Mouse (Mus musculus) thymus, postnatal 4 days (tissue): ENCODE results near the gene Tmem156.
A peak's percentile ranks its signal among the peaks of the same experiment; 100 is the strongest.

ENCODE experiments used
- DNase-seq: peaks from one replicate; pipeline ENCODE4 v3.0.0; 2021

The Tmem156 gene

DNA sequence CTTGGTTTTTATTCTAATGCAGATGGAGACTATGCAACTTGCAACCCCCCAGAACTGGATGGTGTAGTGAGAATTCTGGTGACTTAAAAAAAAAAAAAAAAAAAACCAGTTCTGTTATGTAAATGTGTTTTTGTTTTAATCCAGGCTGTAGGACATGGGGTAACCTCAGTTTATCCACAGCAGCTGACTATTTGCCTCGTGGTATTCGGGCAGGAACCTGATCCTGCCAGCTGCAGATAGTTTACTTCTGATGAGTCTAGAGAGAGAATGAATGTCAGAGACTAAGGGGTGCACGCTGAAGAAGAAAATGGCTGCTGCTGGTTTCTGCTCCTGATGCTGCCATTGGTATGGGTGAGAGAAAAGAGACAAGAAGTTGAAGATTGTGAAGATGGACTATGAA is 4.2 kb upstream of the Tmem156 start:
- DNase-seq = no peak

DNA sequence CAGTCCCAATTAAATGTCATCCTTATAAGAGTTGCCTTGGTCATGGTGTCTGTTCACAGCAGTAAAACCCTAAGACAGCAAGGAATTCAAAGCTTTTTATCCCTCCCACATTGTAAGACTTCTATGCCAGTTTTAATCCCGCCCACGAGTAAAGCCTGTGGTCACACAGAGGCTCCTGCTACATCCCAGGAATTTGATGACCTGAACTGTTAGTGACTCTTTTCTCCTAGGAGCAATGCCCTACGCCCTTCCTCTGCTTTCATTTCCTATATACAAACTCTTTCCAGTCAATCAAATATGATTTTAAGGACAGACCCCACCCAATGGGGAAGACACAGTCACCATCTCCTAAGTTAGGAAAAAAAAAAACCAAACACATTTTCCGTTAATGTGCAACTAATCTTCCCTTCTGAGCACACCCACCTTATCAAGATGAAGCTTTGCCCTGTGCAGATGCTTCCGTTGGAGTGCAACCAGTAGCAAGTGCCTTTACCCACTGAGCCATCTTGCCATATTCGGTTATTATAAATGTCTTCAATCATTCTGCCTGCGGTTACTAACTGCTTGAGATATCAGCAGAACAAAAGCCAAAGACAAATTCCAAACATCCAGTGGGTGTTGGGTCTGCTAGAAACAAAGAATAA is 3.1 kb upstream of the Tmem156 start:
- DNase-seq = no peak

DNA sequence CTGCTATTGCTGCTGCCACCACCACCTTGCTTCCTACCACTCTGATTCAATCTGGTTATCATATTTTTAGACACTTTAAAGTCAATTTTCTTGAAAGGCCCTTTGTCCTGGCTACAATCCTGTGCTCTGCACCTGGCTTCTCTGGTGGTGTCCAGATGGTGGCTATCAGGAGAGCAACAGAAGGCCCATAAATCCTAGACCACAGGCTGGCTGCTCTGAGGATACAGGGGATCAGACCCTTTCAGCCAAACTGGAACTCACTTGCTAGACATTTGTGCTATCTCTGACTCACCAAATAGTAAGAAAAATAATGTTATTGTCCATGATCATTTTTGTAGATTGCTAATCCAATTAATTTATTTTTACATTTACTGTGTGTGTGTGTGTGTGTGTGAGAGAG is 1.8 kb upstream of the Tmem156 start:
- DNase-seq = no peak

DNA sequence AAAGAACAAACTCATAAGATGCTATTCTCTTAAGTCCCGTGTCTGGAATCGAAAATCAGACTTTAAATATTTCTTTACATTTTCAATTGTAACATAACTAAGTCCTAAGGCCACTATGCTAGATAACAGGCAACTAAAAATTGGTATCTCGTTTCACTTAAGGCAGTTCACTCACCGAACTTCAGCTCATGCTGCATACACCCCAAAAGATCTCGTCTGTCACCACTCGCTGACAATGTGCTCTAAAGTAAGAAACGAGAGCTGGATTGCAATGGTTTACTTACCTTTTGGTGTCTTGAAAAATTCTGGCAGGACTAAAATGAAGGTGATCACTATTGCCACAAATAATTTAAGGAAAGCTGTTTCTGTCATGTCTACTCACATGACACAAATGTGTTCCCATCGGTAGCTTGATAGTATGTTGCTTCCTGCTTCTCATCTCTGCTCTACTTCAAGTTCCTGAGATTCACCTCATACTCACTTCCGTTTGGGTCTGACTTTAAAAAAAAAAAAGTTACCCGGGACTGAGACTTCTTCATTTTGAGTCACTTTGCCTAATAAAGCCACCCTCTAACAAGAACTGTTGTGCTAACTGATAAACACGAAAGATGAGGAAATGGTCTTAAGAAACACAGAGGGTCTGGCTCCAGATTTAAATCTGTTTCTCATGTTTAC is 611 bp downstream of the Tmem156 start:
- DNase-seq = no peak

DNA sequence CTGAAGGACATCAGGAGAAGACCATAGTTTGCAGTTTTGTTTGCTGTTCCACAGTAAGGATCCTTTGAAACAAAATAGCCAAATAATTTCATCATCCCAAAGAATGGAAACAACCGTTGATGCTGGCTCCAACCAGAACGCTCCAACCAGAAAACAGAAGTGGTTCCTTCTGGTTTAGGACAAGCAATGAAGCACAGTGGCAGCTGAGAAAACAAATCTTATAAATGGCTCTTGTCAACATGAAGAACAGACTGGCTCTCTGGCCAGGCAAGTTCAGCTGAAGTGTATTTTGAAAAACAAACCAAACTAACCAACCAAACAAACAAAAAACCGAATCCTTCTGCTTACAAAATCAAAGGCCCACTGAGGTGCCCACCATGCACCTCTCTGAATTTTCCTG is 2.2 kb downstream of the Tmem156 start:
- no peak for DNase-seq

DNA sequence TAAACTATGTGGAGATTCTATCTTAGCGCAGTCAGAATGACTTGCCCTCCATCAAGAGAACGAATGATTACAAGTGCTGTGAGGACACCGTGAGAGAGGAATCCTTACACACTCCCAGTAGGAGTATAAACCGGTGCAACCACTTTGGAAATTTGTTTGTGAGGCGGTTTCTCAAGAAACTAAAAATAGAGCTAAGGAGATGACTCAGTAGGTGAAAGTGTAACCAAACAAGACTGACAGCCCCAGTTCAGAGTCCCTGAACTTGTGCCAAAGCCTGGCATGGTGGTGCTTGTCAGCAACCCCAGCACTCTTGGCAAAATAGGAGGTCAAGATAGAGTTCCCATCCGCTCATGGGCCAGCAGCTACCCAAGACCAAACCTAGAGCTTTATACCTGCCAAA is 5.4 kb downstream of the Tmem156 start:
- no peak for DNase-seq

DNA sequence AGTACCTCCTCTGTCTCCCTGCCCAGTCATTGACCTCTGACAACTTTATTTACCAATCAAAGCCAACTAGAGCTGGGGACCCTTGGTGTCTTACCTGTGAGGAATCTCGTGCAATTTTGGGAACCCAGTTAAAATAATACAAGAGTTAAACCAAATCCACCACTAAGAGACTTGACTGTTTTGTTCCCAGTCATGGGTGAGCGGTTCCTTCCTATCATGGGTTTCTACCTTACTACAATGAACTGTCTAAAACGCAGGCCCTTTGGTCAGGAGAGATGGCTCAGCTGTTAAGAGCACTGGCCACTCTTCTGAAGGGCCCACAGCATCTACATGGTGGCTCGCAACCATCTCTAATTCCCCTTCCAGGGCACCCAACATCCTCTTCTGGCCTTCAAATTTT is 10.1 kb downstream of the Tmem156 start:
- DNase-seq = no peak

DNA sequence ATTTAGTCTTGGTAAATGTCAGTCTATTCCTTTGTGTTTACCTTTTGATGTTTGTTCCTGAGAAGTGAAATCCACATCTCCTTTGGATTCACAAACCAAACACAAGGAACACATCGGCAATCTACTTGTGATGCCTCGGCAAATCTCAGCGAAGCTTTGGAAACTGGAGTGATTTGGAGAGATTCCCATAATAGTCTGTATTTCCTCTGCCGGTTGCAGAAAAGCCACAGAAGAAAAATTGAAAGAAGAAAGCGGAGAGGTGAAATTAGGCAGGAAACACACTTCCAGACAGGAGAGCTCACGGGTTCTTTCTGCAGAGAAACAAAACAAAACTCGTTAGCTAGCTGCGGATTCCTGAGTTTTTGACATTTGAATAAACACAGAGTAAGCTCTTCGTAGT is 12.1 kb downstream of the Tmem156 start:
- DNase-seq = no peak

DNA sequence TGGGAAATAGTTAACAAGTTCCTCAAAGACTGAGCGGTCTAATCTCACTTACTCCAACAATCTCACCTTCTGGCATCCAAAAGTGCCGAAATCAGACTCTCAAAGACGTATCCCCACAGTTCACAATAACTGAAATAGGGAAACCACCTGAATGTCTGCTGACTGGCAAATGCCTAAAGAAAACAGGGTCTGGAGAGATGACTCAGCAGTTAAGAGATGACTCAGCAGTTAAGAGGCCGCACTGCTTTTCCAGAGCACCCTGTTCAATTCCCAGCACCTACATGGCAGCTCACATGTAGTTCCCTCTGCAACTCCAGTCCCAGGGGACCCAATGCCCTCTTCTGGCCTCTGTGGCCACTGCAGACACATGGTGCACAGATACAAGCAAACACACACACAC is 13.9 kb downstream of the Tmem156 start:
- DNase-seq = no peak

DNA sequence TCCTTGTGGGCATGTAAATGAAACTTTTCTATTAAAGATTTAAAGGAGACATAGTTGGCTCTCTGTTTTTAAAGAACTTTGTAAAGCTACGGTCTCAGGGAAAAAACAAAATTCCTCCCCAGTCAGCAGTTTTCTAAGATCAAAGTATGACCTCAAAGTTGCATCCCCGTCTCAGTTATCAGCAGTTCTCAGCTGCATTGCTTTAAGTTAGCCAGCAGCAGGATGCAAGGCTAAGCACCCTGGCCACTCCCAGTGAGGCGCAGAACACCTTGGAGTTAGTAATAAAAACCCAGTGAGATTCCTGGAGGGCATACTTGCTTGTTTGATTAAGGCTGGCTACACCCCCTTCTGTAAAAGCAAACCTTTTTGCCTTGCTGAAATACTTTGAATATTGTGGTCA is 15.2 kb downstream of the Tmem156 start:
- no peak for DNase-seq

DNA sequence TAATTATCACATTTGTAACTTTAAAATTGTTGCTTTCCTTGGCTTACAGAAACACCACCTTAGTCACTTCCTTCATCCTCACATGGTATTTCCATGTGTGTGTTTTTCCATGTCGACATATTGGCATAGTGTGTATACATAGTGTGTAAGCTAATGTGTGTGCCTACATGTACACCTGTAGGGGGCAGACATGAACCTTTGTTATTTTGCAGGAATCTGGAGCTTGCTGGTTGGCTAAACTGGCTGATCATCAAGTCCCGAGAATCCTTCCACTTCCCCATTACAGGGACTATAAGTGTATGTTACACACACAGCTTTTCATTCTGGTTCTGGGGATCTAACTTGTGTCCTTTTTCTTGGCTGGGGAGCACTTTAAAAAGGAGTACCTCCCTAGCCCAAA is 15.8 kb downstream of the Tmem156 start:
- DNase-seq = no peak

DNA sequence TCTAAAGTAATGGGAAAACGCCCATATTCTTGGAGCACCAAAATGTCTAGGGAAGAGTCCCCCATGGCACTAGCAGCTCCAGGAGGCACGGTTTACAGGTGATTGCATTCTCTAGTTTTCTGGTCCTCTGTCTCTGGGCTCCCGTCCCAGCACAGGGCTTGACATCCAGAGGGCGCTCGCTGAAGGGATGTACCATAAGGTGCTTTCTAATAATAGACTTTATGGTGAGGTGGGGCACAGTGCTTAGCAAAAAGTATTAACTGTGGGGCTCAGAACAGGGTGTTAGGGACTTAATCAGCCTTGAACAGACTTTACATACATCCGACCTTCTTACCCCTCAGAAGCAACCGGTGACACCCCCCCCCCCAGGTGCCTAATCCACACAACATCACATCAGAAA is 17.2 kb downstream of the Tmem156 start:
- no peak for DNase-seq

DNA sequence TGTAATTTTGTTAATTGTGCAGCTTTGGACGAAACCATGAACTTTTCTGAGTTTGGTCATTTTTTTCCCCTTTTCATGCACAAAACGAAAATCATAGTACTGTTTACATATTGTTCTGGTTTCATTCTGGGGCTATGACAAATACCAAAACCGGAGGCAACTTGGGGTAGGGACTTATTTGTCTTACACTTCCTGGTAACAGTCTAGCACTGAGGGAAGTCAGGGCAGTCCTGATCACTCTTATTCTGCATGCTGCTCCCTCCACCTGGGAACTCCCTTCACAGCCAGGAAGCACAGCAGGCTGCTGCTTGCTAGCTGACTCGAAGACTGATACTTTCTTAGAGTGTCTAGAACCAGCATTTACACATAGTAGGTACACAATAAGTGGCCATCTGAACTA is 18.7 kb downstream of the Tmem156 start:
- DNase-seq = no peak

DNA sequence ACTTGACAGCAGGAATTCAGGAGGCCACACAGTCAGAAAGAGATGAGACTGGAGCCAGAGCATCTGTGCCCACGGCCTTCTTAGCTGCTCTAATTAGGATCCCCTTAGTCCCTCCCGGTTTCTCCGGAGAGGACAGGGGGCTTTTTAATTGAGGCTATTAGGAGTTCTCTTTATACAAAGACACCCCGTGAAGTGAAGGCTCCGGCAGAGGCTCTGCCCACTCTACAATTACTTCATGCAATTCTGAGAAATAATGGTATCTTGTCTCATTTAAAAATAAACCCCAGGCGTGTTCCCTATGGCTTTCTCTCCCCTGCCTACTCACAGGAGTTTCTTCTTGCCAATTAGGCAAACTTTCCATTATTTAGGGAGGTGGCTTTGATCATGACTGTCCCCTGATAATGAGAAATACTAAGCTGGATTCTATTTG is 20.2 kb downstream of the Tmem156 start:
- no peak for DNase-seq

DNA sequence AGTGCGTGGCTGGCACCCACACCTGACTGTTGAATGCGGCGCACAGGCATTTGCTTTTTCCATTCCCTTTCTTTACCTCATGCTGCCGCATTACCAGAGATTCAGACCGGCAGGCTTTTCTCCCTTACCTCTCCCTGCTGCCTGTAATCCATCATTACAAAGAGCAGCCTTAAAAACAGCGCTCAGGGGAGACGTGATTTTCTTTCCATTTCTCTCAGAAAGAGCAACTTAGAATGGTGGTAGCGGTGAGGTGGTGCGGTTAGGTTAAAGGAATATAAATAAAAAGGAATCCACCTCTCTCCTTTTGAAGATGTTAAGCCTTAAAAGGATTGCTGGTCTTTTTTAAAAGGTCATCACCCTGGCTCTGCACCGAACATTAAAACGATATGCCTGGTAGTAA is 22.1 kb downstream of the Tmem156 start:
- DNase-seq = no peak

DNA sequence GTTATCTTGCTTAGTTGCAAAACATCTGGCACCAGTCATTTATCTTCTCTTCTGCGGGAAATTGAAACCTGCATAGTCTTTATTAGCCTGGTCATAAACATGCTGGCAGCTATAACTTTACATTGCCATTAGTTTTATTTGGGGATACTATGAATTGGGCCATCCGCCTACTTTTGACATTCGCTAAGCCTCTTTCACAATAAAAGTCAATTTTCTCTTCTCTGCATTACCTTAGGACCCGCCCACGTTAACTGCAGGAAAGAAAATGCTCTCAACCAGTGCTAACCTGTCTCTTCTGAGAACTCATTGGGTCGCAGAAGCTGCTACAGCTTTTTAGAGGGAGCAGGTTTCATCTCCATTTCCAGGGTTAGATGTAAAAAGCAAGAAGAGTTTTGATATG is 23.8 kb downstream of the Tmem156 start:
- DNase-seq = no peak

DNA sequence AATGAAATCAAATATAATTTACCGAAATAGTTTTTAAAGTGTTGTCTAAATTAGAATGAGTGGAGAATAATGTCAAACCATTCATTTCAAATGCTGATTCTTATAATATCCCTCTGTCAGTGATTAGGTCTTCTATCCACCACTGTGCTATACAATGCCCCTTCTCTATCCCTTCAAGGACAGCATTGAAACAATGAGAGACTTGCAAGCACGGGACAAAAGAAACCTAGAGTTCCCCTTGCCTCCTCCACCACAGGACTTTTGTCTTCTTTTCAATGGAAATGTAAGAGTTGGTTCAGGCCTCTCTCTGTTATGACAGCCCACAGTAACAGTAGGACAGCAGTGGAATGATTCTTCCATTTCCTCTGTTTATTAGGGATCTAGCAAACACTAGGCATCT is 28.7 kb downstream of the Tmem156 start:
- DNase-seq = no peak

DNA sequence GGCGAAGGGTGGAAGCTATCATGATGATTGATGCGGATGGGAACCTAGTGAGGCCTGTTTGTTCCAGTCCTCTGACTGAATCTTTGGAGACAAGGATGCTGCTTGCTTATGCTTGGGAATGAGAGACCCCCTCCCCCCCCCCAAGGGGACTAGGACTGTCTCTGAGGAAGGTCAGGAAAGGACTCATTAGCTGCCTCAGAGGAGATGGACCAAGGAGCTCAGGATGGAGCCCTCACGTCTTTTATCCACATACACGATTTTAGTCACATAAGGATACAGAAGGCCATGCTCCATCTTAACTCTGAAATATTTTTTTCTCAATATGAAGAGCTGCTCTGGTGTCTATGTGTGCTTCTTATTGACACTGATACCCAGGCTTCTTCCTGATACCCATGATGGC is 29.7 kb downstream of the Tmem156 start:
- DNase-seq = no peak

DNA sequence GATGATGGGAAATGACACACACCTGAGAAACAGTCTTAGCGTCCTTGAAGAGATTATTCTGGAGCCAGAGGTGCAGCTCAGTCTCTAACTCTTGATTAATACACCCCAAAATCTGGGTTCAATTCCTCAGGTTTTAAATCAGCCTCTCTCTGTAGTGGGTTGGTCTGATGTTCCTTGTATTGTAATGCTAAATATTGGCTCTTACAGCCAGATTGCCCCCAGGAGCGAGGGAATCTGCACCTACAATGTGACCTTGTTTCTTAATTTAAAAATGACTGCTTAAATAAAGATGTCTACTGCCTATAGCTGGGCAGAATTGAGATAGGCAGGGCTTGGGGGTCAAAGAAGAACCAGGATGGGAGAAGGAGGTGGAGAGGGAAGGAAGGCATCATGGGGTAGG is 32.1 kb downstream of the Tmem156 start:
- DNase-seq = no peak

DNA sequence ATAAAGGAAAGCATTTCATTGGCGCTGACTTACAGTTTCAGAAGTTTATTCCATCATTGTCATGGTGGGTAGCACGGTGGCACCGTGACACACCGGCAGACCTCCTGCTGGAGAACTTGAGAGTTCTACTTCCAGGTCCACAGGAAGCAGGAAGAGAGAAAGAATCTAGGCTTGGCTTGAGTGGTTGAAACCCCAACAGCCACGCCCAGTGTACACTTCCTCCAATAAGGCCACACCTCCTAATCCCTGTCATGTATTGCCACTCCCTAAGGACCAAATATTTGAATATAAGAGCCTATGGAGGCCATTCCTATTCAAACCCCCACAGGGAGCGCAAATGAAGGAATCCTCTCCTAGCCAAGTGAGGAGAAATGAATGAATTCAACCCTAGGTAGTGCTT is 34.3 kb downstream of the Tmem156 start:
- DNase-seq = no peak

DNA sequence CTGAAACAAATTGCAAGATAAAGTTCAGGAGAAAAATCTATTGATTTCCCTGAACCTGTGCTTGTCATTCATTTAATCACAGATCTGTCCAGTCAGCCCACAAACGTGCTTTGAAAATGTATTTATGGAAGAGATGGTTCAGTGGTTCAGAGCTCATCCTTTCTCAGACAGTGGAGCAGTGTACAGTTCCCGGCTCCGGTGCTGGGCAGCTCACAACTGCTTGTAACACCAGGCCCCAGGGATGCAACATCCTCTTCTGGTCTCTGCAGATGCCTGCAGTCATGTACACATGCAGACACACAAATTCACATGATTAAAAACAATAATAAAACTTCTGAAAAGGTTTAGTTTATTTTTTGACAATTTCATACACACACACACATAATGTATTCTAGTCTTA is 40.4 kb downstream of the Tmem156 start:
- DNase-seq = no peak

DNA sequence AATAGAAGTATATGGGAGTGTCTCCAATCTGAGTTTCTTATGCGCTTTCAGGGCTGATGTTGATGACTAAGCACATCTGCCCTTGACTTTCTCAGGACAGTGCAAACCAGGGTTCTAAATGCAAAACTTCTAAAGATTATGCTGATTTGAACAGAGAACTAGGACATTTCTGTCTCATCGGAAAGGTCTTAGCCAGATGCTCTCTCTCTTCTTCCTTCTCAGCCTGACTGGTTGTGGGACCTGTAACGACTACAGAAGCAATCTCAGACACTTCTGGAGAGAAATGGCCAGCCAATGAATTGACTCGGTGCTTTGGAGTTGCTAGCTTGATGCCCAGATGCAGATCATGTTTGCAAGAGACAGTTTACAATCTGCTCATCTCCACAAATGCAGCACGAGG is 42.1 kb downstream of the Tmem156 start:
- no peak for DNase-seq

DNA sequence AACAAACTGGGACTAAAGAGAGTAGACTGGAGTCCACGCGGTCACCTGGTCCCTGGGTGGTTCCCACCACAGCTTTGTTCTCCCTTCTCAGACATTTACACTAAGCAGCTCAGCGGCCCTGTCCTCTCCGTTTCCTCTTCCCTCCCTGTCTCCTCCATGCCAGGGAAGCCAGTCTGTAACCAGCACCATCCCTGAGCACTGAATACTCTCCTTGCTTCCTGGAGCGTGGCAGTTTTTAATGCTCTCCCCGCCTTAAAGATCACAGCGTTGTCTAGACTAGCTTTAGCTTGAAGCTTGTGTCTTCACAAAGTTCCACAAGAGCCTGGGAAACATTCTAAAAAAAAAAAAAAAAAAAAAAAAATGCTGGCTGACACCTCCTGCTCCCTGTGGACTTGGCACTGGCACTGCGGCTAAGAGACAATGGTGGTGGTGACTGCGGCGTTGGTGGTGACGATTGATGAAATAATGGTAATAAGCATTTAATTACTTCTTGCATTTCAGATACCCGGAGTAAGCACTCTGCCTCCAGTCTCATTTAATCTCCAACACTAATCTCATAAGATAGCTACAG is 44.6 kb downstream of the Tmem156 start:
- DNase-seq = no peak

DNA sequence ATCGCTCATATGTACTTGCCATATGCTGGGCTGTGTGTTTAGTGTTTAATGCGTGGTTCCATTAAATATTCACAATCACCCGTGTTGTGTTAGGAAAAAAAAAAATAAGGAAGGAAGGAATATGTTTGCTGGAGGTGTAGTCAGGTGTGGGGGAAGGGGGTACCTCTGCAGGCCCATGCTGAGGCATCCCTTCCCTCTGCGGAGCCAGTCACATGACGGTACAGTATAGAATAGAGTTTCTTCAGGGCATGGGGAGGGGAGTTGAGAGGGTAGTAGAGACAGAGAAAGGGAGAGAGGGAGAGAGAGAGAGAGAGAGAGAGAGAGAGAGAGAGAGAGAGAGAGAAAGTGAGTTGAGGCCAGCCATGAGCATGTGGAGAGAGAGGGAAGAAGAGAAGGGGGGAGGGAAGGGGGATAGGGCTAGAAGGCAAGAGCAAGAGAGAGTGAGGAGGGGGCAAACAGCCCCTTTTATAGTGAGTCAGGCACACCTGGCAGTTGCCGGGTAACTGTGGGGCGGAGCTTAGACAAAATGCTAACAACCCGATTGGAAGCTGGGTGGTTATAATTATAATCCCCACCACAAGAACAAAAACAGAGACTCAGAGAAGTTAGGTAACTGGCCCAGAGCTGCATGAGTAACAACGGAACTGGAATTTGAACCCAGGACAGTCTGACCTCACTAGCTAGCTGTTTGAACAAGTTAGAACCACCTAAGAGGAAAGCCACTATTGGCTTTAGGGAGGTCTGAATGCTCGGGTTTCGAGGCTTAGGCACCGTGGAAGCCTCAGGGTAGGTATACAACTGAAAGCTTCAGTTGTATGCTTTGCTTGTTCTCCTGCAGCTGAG is 45.3 kb downstream of the Tmem156 start:
- peak; percentile 33 for DNase-seq
